Mouse (Mus musculus): ENCODE measurements around the gene Tnfsf9. TPM values are rescaled to one million over a fixed set of nuclear protein-coding genes. Genes with fewer than 3 reads are reported as not detected.

The Tnfsf9 gene
- polyA plus RNA-seq (2014; fragmentation: Nextera tagmentation; extraction: Ambion mirVana) = 1.9 and 2.8 TPM in 2 replicates

GRCm38 (mm10) chr17:57105181-57106034 is at the start of gene Tnfsf9:
Gene Tnfsf9, plus strand, starts transcription at chr17:57105325.
- Histone ChIP-seq H3K4me1 (ENCODE audit: control insufficient read depth in 2 of 2, insufficient read depth in 2 of 2, low read length in 2 of 2) (peaks cover 8 to 13% of the 10 kb centered on the region in 2 experiments; a peak in 2 of 4 replicates), H3K36me3 (ENCODE audit: control insufficient read depth, insufficient read depth, low read length) (no peaks in the 10 kb centered on the region), H3K27ac (replicated peaks in 1 of 2; ENCODE audit: control insufficient read depth in 1 of 2, insufficient read depth in 1 of 2, low read depth in 2 of 2, low read length in 2 of 2) (0 out of 4 replicates have a peak within 1 kb of the TSS, but pooled peaks of 1 of the 2 experiments have one; percentile 21), H3K9ac (ENCODE audit: low read length) (peak within 1 kb of the TSS; percentile 69), H3K27me3 (ENCODE audit: control insufficient read depth, insufficient read depth, low read length) (no peaks in the 10 kb centered on the region), H3K4me3 (ENCODE audit: control insufficient read depth in 1 of 2, insufficient read depth in 1 of 2, low read depth in 1 of 2, low read length in 2 of 2) (peak within 1 kb of the TSS; percentile 51 to 79), H3K4me2 (ENCODE audit: low read length) (peak within 1 kb of the TSS; percentile 83), H3K9me3 (ENCODE audit: control insufficient read depth, low read length) (no peaks in the 10 kb centered on the region)
- under 1% methylated on average over 53 of the region's 61 CpGs for WGBS
- peak; percentile 72 for ATAC-seq (ENCODE audit: insufficient number of reproducible peaks, insufficient read depth, low FRiP score, low read depth)

GRCm38 (mm10) chr17:57056246-57056645 is 48.9 kb upstream of the Tnfsf9 start:
- H3K36me3 ChIP-seq (ENCODE audit: control insufficient read depth, insufficient read depth, low read length) = peaks cover 55% of the 10 kb centered on the region
- no peak overlapping the region for H3K9ac ChIP-seq (ENCODE audit: low read length)
- H3K27ac ChIP-seq (replicated peaks in 1 of 2; ENCODE audit: control insufficient read depth in 1 of 2, insufficient read depth in 1 of 2, low read depth in 2 of 2, low read length in 2 of 2) = no peak overlapping the region
- H3K4me1 ChIP-seq (ENCODE audit: control insufficient read depth in 2 of 2, insufficient read depth in 2 of 2, low read length in 2 of 2) = peaks cover 9 to 19% of the 10 kb centered on the region in 2 experiments; a peak in 3 of 4 replicates
- H3K27me3 ChIP-seq (ENCODE audit: control insufficient read depth, insufficient read depth, low read length) = peaks cover 5% of the 10 kb centered on the region
- no peak for ATAC-seq (ENCODE audit: insufficient number of reproducible peaks, insufficient read depth, low FRiP score, low read depth)
- H3K9me3 ChIP-seq (ENCODE audit: control insufficient read depth, low read length) = no peaks in the 10 kb centered on the region
- 85% methylated on average over 3 of the region's 3 CpGs for WGBS
- no peak overlapping the region for H3K4me3 ChIP-seq (ENCODE audit: control insufficient read depth in 1 of 2, insufficient read depth in 1 of 2, low read depth in 1 of 2, low read length in 2 of 2)
- H3K4me2 ChIP-seq (ENCODE audit: low read length) = no peak overlapping the region

GRCm38 (mm10) chr17:57058891-57059485 is 46.1 kb upstream of the Tnfsf9 start, which contains the start of gene Crb3:
Gene Crb3, plus strand, starts transcription at chr17:57059105.
- H3K4me3 ChIP-seq (ENCODE audit: control insufficient read depth in 1 of 2, insufficient read depth in 1 of 2, low read depth in 1 of 2, low read length in 2 of 2) = peak within 1 kb of the TSS; percentile 69 to 80
- peak within 1 kb of the TSS; percentile 57 for H3K27ac ChIP-seq (replicated peaks in 1 of 2; ENCODE audit: control insufficient read depth in 1 of 2, insufficient read depth in 1 of 2, low read depth in 2 of 2, low read length in 2 of 2)
- H3K36me3 ChIP-seq (ENCODE audit: control insufficient read depth, insufficient read depth, low read length) = peaks cover 28% of the 10 kb centered on the region
- H3K9me3 ChIP-seq (ENCODE audit: control insufficient read depth, low read length) = no peaks in the 10 kb centered on the region
- H3K27me3 ChIP-seq (ENCODE audit: control insufficient read depth, insufficient read depth, low read length) = peaks cover 29% of the 10 kb centered on the region
- 7% methylated on average over 8 of the region's 22 CpGs for WGBS
- H3K9ac ChIP-seq (ENCODE audit: low read length) = peak within 1 kb of the TSS; percentile 81
- no peak; the same call in 1 of the 2 replicates for ATAC-seq (ENCODE audit: insufficient number of reproducible peaks, insufficient read depth, low FRiP score, low read depth)
- H3K4me1 ChIP-seq (ENCODE audit: control insufficient read depth in 2 of 2, insufficient read depth in 2 of 2, low read length in 2 of 2) = peaks cover 18 to 28% of the 10 kb centered on the region in 2 experiments; a peak in 3 of 4 replicates
- peak within 1 kb of the TSS; percentile 68 for H3K4me2 ChIP-seq (ENCODE audit: low read length)

GRCm38 (mm10) chr17:57059486-57059977 is 45.6 kb upstream of the Tnfsf9 start, which contains the start of gene Slc25a23:
Gene Slc25a23, minus strand, starts transcription at chr17:57059863.
- Histone ChIP-seq H3K9me3 (ENCODE audit: control insufficient read depth, low read length) (no peaks in the 10 kb centered on the region), H3K27ac (replicated peaks in 1 of 2; ENCODE audit: control insufficient read depth in 1 of 2, insufficient read depth in 1 of 2, low read depth in 2 of 2, low read length in 2 of 2) (peak within 1 kb of the TSS; percentile 57 to 69), H3K27me3 (ENCODE audit: control insufficient read depth, insufficient read depth, low read length) (peaks cover 34% of the 10 kb centered on the region), H3K4me3 (ENCODE audit: control insufficient read depth in 1 of 2, insufficient read depth in 1 of 2, low read depth in 1 of 2, low read length in 2 of 2) (peak within 1 kb of the TSS; percentile 69 to 80), H3K4me1 (ENCODE audit: control insufficient read depth in 2 of 2, insufficient read depth in 2 of 2, low read length in 2 of 2) (peaks cover 18 to 28% of the 10 kb centered on the region in 2 experiments; a peak in 3 of 4 replicates), H3K36me3 (ENCODE audit: control insufficient read depth, insufficient read depth, low read length) (peaks cover 22% of the 10 kb centered on the region), H3K9ac (ENCODE audit: low read length) (peak within 1 kb of the TSS; percentile 81), H3K4me2 (ENCODE audit: low read length) (peak within 1 kb of the TSS; percentile 68)
- peak; percentile 57 for ATAC-seq (ENCODE audit: insufficient number of reproducible peaks, insufficient read depth, low FRiP score, low read depth)
- WGBS = under 1% methylated on average over 31 of the region's 45 CpGs

GRCm38 (mm10) chr17:57060231-57060801 is 44.8 kb upstream of the Tnfsf9 start:
- Histone ChIP-seq H3K4me2 (ENCODE audit: low read length) (peak overlapping the region; percentile 68), H3K9ac (ENCODE audit: low read length) (peak overlapping the region; percentile 81), H3K27me3 (ENCODE audit: control insufficient read depth, insufficient read depth, low read length) (peaks cover 42% of the 10 kb centered on the region), H3K4me3 (ENCODE audit: control insufficient read depth in 1 of 2, insufficient read depth in 1 of 2, low read depth in 1 of 2, low read length in 2 of 2) (peak overlapping the region; percentile 69 to 80), H3K27ac (replicated peaks in 1 of 2; ENCODE audit: control insufficient read depth in 1 of 2, insufficient read depth in 1 of 2, low read depth in 2 of 2, low read length in 2 of 2) (peak overlapping the region; percentile 57 to 69), H3K9me3 (ENCODE audit: control insufficient read depth, low read length) (no peaks in the 10 kb centered on the region), H3K36me3 (ENCODE audit: control insufficient read depth, insufficient read depth, low read length) (peaks cover 15% of the 10 kb centered on the region), H3K4me1 (ENCODE audit: control insufficient read depth in 2 of 2, insufficient read depth in 2 of 2, low read length in 2 of 2) (peaks cover 18 to 28% of the 10 kb centered on the region in 2 experiments; a peak in 3 of 4 replicates)
- under 1% methylated on average over 44 of the region's 44 CpGs for WGBS
- peak; percentile 85 for ATAC-seq (ENCODE audit: insufficient number of reproducible peaks, insufficient read depth, low FRiP score, low read depth)

GRCm38 (mm10) chr17:57061069-57061468 is 44.1 kb upstream of the Tnfsf9 start:
- Histone ChIP-seq H3K27ac (replicated peaks in 1 of 2; ENCODE audit: control insufficient read depth in 1 of 2, insufficient read depth in 1 of 2, low read depth in 2 of 2, low read length in 2 of 2) (no peak overlapping the region), H3K4me3 (ENCODE audit: control insufficient read depth in 1 of 2, insufficient read depth in 1 of 2, low read depth in 1 of 2, low read length in 2 of 2) (peak overlapping the region in 1 of 2 experiments; percentile 69; a peak in 2 of 4 replicates), H3K4me2 (ENCODE audit: low read length) (peak overlapping the region; percentile 68), H3K9me3 (ENCODE audit: control insufficient read depth, low read length) (no peaks in the 10 kb centered on the region), H3K4me1 (ENCODE audit: control insufficient read depth in 2 of 2, insufficient read depth in 2 of 2, low read length in 2 of 2) (peaks cover 18 to 28% of the 10 kb centered on the region in 2 experiments; a peak in 3 of 4 replicates), H3K27me3 (ENCODE audit: control insufficient read depth, insufficient read depth, low read length) (peaks cover 43% of the 10 kb centered on the region), H3K9ac (ENCODE audit: low read length) (no peak overlapping the region; the same call in 1 of the 2 replicates), H3K36me3 (ENCODE audit: control insufficient read depth, insufficient read depth, low read length) (peaks cover 9% of the 10 kb centered on the region; the same call in 1 of the 2 replicates)
- ATAC-seq (ENCODE audit: insufficient number of reproducible peaks, insufficient read depth, low FRiP score, low read depth) = no peak
- WGBS = 42% methylated on average over 10 of the region's 10 CpGs
